Mouse (Mus musculus) heart, adult 2 months (tissue): ENCODE data around the gene Tuba1a. TPM values are rescaled to one million over a fixed set of nuclear protein-coding genes. Genes with fewer than 3 reads are reported as not detected.

Experiments used
- DNase-seq, 2 experiments: peaks; one replicate each; pipeline ENCODE4 v3.0.0; 2021
- H3K27ac ChIP-seq: fragments of 200-600 bp; 2 replicates; pipeline ENCODE4 v1.8.1; 2022
- H3K27me3 ChIP-seq: fragments of 200-500 bp; 2 replicates; pipeline ENCODE4 v1.6.1; 2012; ENCODE audit warnings: mild to moderate bottlenecking, low read length, inconsistent platforms, mixed read lengths; ENCODE audit not compliant: control insufficient read depth, insufficient read depth
- H3K36me3 ChIP-seq: fragments of 200-500 bp; 2 replicates; pipeline ENCODE4 v1.6.1; 2012; ENCODE audit warnings: low read length, inconsistent platforms; ENCODE audit not compliant: control insufficient read depth, insufficient read depth
- H3K4me1 ChIP-seq: fragments of 200-500 bp; 2 replicates; pipeline ENCODE4 v1.6.1; 2011; ENCODE audit warnings: low read length; ENCODE audit not compliant: control insufficient read depth, insufficient read depth
- H3K4me3 ChIP-seq: fragments of 200-600 bp; 2 replicates; pipeline ENCODE4 v1.8.1; 2022
- H3K79me2 ChIP-seq: fragments of 200-500 bp; replicated peaks from 2 replicates; pipeline ENCODE4 v1.6.1; 2012; ENCODE audit warnings: mild to moderate bottlenecking, inconsistent platforms, low read length, moderate library complexity, mixed read lengths; ENCODE audit not compliant: control insufficient read depth, insufficient read depth
- H3K9ac ChIP-seq: fragments of 200-500 bp; 2 replicates; pipeline ENCODE4 v1.6.1; 2012; ENCODE audit warnings: low read depth, mild to moderate bottlenecking, control low read depth, inconsistent platforms, low read length, mixed read lengths
- CTCF ChIP-seq: fragments of 200-600 bp; IDR thresholded peaks from 2 replicates; pipeline ENCODE4 v1.8.1; 2022; ENCODE audit warnings: antibody characterized with exemption, mild to moderate bottlenecking, moderate library complexity
- EP300 ChIP-seq: fragments of 200-500 bp; IDR thresholded peaks from 2 replicates; pipeline ENCODE4 v1.6.1; 2011; ENCODE audit warnings: low read depth, low read length, control low read depth; ENCODE audit not compliant: insufficient read depth
- POLR2A ChIP-seq: fragments of 200-500 bp; IDR thresholded peaks from 2 replicates; pipeline ENCODE4 v1.6.1; 2011; ENCODE audit warnings: mild to moderate bottlenecking, low read depth, low read length, control low read depth; ENCODE audit not compliant: insufficient read depth
- WGBS: fragments of 180-500 bp; shearing (Covaris S2); methylation state at CpG from one replicate; pipeline ENCODE4 v1.1.7; 2018; 5-methylcytosine and 5-hydroxymethylcytosine counted together
- intact Hi-C: fragments of 180-260 bp; cut with DNase I; formaldehyde crosslinking; loops from one replicate; pipeline ENCODE4 v1.15.1; 2025
- polyA plus RNA-seq: library from polyadenylated mRNA; depleted of rRNA; stranded (reverse); fragments of >200 nt; gene quantifications from 2 replicates; pipeline ENCODE4 v1.2.3, GENCODE M21; 2012
- total RNA-seq, 2 experiments: library from RNA; stranded (reverse); gene quantifications; 2 replicates each; pipeline ENCODE4 v1.2.3; 2021

Tuba1a gene
- total and polyA plus RNA-seq, 3 experiments: 57.0 to 165 (median 85.0) TPM

DNA sequence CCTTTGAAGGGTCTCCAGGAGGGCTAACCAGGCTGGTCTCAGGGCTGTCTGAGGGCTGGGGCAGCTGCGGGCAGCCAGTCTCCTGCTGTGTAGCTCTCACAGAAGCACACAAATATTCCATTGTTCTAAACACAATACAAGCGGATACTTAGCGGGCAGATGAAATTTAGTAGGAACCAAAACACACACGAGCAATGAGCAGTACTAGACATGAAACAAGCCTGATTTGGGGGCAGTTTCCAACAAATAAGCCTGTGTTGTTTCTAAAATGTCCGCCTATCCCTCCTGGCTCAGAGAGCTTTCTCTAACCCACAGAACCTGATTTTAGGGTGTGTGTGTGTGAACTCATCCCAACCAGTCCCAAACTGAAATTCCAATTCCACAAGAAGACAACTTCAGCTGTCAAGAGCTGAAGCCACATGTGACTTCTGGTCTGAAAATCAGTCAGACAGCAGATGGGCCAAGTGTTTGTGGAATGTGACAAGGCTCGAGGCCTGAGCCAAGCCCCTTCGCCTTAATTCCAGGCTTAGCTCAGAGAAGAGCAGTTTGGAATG, 33.7 kb upstream of the Tuba1a start:
- peak in 1 of 2 experiments; percentile 61 for DNase-seq
- Histone ChIP-seq H3K36me3 (no peaks in the 10 kb centered on the region; the same call in 1 of the 2 replicates), H3K9ac (peak overlapping the region; percentile 32), H3K27me3 (no peaks in the 10 kb centered on the region), H3K4me1 (peaks cover 8% of the 10 kb centered on the region), H3K79me2 (no peaks in the 10 kb centered on the region), H3K4me3 (no peak overlapping the region), H3K27ac (peak overlapping the region; percentile 97)
- intact Hi-C loops: no loop called here
- TF ChIP-seq EP300: 0 out of 2 replicates have a peak, but pooled peaks have one; percentile 40
- TF ChIP-seq CTCF: no peak
- peak; percentile 69 for TF ChIP-seq POLR2A
- WGBS: 20% methylated on average over 7 of the region's 7 CpGs

- Histone ChIP-seq H3K27ac (peak overlapping the region; percentile 97), H3K36me3 (no peaks in the 10 kb centered on the region; the same call in 1 of the 2 replicates), H3K4me1 (peaks cover 6% of the 10 kb centered on the region), H3K27me3 (no peaks in the 10 kb centered on the region), H3K4me3 (peak overlapping the region; percentile 81), H3K79me2 (no peaks in the 10 kb centered on the region), H3K9ac (no peak overlapping the region)
- intact Hi-C loops: loop anchor here (1.0 to 2.0 kb wide), 3 partner anchors 7 to 93 kb away; partner anchors contain the start of gene Tuba1b
- DNase-seq: no peak
- 16% methylated on average over 12 of the region's 12 CpGs for WGBS
- TF ChIP-seq CTCF (no peak), POLR2A (no peak; the same call in 1 of the 2 replicates), EP300 (no peak)
Measured at GRCm38 (mm10) chr15:98985982-98986715, 32.6 kb upstream of the Tuba1a start.

GRCm38 (mm10) chr15:98985240-98985981, 31.9 kb upstream of the Tuba1a start:
- peak overlapping the region; percentile 97 for H3K27ac ChIP-seq
- H3K4me3 ChIP-seq: peak overlapping the region; percentile 81
- WGBS: under 1% methylated on average over 29 of the region's 29 CpGs
- peak; percentile 99 for TF ChIP-seq POLR2A
- no peak for TF ChIP-seq CTCF
- peak; percentile 97 for TF ChIP-seq EP300
- intact Hi-C loops: loop anchor here (1.0 to 2.0 kb wide), 3 partner anchors 8 to 93 kb away; partner anchors contain the start of gene Tuba1b
- H3K4me1 ChIP-seq: peaks cover 6% of the 10 kb centered on the region
- H3K79me2 ChIP-seq: no peaks in the 10 kb centered on the region
- H3K9ac ChIP-seq: peak overlapping the region; percentile 79
- H3K36me3 ChIP-seq: no peaks in the 10 kb centered on the region; the same call in 1 of the 2 replicates
- DNase-seq: peak; percentile 89 to 91
- no peaks in the 10 kb centered on the region for H3K27me3 ChIP-seq

- Histone ChIP-seq H3K4me1 (peaks cover 6% of the 10 kb centered on the region), H3K36me3 (no peaks in the 10 kb centered on the region; the same call in 1 of the 2 replicates), H3K27me3 (no peaks in the 10 kb centered on the region), H3K4me3 (peak overlapping the region; percentile 81), H3K9ac (no peak overlapping the region), H3K27ac (peak overlapping the region; percentile 97), H3K79me2 (no peaks in the 10 kb centered on the region)
- intact Hi-C loops: loop anchor here (1.0 to 2.0 kb wide), 3 partner anchors 9 to 92 kb away; partner anchors contain the start of gene Tuba1b
- 38% methylated on average over 6 of the region's 6 CpGs for whole genome bisulfite sequencing
- TF ChIP-seq POLR2A: no peak
- TF ChIP-seq CTCF: no peak
- TF ChIP-seq EP300: no peak
- peak in 1 of 2 experiments; percentile 33 for DNase-seq
Measured at GRCm38 (mm10) chr15:98984681-98985080, 31.2 kb upstream of the Tuba1a start.

DNA sequence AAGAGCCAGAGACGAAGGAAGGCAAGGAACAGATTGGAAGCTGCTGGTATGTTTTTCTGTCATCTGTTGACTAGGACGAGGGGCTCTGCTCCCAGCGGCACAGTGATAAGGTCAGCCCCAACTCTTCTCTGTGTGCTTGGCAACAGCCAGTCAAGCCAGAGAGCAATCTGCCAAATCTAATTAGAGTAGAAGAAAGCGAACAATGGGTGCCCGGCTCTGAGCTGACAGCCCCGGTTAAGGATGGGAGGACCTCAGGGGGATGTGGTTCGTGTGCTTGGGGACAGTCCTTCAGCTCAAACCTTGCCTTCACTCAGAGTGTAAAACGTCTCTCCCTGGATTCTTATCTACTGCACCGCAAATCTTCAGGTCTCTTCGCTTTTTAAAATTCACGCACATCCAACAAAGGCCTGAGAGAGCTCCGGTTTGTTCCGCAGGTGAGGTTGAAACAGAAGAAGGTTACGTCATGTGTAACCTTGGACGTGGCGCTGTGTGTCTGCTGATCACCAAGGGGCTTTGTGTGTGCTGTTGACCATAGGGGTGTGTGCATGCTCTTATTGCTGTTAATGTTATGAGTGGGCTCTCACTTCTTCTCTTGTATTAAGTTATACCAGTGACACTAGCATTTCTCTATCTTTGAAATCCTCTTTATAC, 30.1 kb upstream of the Tuba1a start:
- H3K4me3 ChIP-seq: no peak overlapping the region
- no peaks in the 10 kb centered on the region for H3K79me2 ChIP-seq
- no peak overlapping the region for H3K9ac ChIP-seq
- WGBS: 56% methylated on average over 16 of the region's 16 CpGs
- H3K27me3 ChIP-seq: no peaks in the 10 kb centered on the region
- peaks cover 6% of the 10 kb centered on the region for H3K4me1 ChIP-seq
- intact Hi-C loops: loop anchor here (2.0 kb wide), 2 partner anchors 49 to 91 kb away; partner anchors contain the start of gene Tuba1b
- no peaks in the 10 kb centered on the region; the same call in 1 of the 2 replicates for H3K36me3 ChIP-seq
- H3K27ac ChIP-seq: no peak overlapping the region
- DNase-seq: no peak
- TF ChIP-seq CTCF (no peak), EP300 (no peak), POLR2A (no peak)
